In genomic region chr5:123024965-123025573, GRCm38 (mm10) we compare ENCODE assay signal across 13 mouse cellular contexts. TPM values are rescaled to one million over a fixed set of nuclear protein-coding genes. Genes with fewer than 3 reads are reported as not detected.
DNase-seq lines count a peak whose midpoint lies in the region; ATAC-seq and TF ChIP-seq lines count a peak whose summit lies in the region.
"Had no signal": no experiment of that assay in that cellular context is flagged by ENCODE, and none has a peak within 500 bp of the region (broad histone marks: within the 10 kb centered on the region; RNA-seq: fewer than 3 reads in every experiment).

No protein-coding gene starts in this region.

- no peak overlapping the region for H3K9ac ChIP-seq in liver, embryonic 11.5 days (ENCODE audit: low read depth, low read length)
- no peak overlapping the region for H3K9ac ChIP-seq in liver, embryonic 12.5 days

- no peak overlapping the region; the same call in 1 of the 2 replicates for H3K27ac ChIP-seq in liver, embryonic 11.5 days (ENCODE audit: low read depth, low read length)
- H3K27ac ChIP-seq in bone marrow, adult 2 months (ENCODE audit: control insufficient read depth, insufficient read depth, low read depth, low read length, poor library complexity), result peak overlapping the region; percentile 80
- peak overlapping the region; percentile 62; the same call in 1 of the 2 replicates for H3K27ac ChIP-seq in liver, embryonic 12.5 days

- peak; percentile 33; the same call in 1 of the 2 replicates for TF ChIP-seq POLR2A in bone marrow, adult 2 months (IDR thresholded peaks at IDR 0.05; ENCODE audit: borderline replicate concordance, control insufficient read depth, low read depth, low read length)

- peaks cover 6% of the 10 kb centered on the region for H3K4me1 ChIP-seq in liver, embryonic 11.5 days (replicated peaks; ENCODE audit: control insufficient read depth, insufficient read depth, low read length)
- peaks cover 11% of the 10 kb centered on the region for H3K4me1 ChIP-seq in bone marrow, adult 2 months (ENCODE audit: control insufficient read depth, insufficient read depth, low read length)
- peaks cover 34% of the 10 kb centered on the region for H3K4me1 ChIP-seq in liver, embryonic 12.5 days

- no peaks in the 10 kb centered on the region for H3K9me3 ChIP-seq in liver, embryonic 11.5 days (ENCODE audit: control insufficient read depth, low read length)
- no peaks in the 10 kb centered on the region for H3K9me3 ChIP-seq in liver, embryonic 12.5 days (replicated peaks)

- no peaks in the 10 kb centered on the region for H3K27me3 ChIP-seq in liver, embryonic 11.5 days (replicated peaks; ENCODE audit: control insufficient read depth, insufficient read depth, low read length)
- H3K27me3 ChIP-seq in liver, embryonic 12.5 days (replicated peaks), result no peaks in the 10 kb centered on the region
- H3K27me3 ChIP-seq: Patski had no signal

- H3K36me3 ChIP-seq in liver, embryonic 11.5 days (ENCODE audit: control insufficient read depth, insufficient read depth, low read length), result peaks cover 5% of the 10 kb centered on the region; the same call in 1 of the 2 replicates
- H3K36me3 ChIP-seq in liver, embryonic 12.5 days, result peaks cover 12% of the 10 kb centered on the region

- no peak for TF ChIP-seq CTCF in bone marrow, adult 2 months (IDR thresholded peaks at IDR 0.05; ENCODE audit: control insufficient read depth, insufficient read depth, low read length)

- no peak overlapping the region; the same call in 1 of the 2 replicates for H3K4me2 ChIP-seq in liver, embryonic 11.5 days
- no peak overlapping the region for H3K4me2 ChIP-seq in liver, embryonic 12.5 days

- intact Hi-C loops in left cerebral cortex, postnatal 14 days (cut with DNase I), result no loop called here

- 48% methylated on average over 9 of the region's 9 CpGs for WGBS in liver, embryonic 11.5 days
- whole genome bisulfite sequencing in bone marrow, adult 2 months, result 8% methylated on average over 9 of the region's 9 CpGs
- 32% methylated on average over 9 of the region's 9 CpGs for WGBS in liver, embryonic 12.5 days (ENCODE audit: insufficient replicate concordance)

- no peak overlapping the region for H3K4me3 ChIP-seq in liver, embryonic 11.5 days (ENCODE audit: low read depth, low read length)
- H3K4me3 ChIP-seq in bone marrow, adult 2 months (replicated peaks; ENCODE audit: control insufficient read depth, low read depth, low read length), result peak overlapping the region; percentile 49
- no peak overlapping the region for H3K4me3 ChIP-seq in liver, embryonic 12.5 days

- ATAC-seq in liver, embryonic 11.5 days (replicated peaks; ENCODE audit: low FRiP score), result no peak
- ATAC-seq in liver, embryonic 12.5 days, result no peak
- ATAC-seq in erythroblast, adult 5-6 weeks (replicated peaks; ENCODE audit: low FRiP score, poor library complexity, severe bottlenecking), result no peak; the same call in 1 of the 2 replicates
- ATAC-seq: hindbrain, embryonic 16.5 days; Patski had no signal

- DNase-seq in liver, result peak; percentile 37
- no peak for DNase-seq in liver, embryonic 11.5 days (ENCODE audit: low spot score)
- peak; percentile 26 to 43 for DNase-seq in natural killer cell, adult 2 months (ENCODE audit: low spot score in 2 of 2)
- no peak for DNase-seq in urinary bladder, adult 2 months (ENCODE audit: low spot score)
- DNase-seq in left cerebral cortex, postnatal 14 days (ENCODE audit: low spot score in 2 of 2), result no peak
- DNase-seq: layer of hippocampus, postnatal 36 days had no signal

RNA-seq across cellular contexts. Expression of gene Orai1, which starts 10.2 kb away (rescaled TPM):
- 8.6 and 9.6 TPM in 2 replicates for polyA plus RNA-seq in liver, embryonic 11.5 days (2014; fragmentation: Nextera tagmentation; extraction: Ambion mirVana)
- 18.0 and 30.8 TPM in 2 replicates for polyA plus RNA-seq in bone marrow, adult 2 months (2011; ENCODE audit: insufficient read depth, insufficient read length, low replicate concordance, missing spikeins)
- 11.6 and 11.9 TPM in 2 replicates for polyA plus RNA-seq in liver, embryonic 12.5 days (2016; fragmentation: Nextera tagmentation; extraction: Ambion mirVana)
- 34.2 and 41.7 TPM in 2 replicates for polyA plus RNA-seq in urinary bladder, adult 2 months (2012; rRNA removed)
- total RNA-seq in erythroblast, adult 5-6 weeks (2015; ENCODE audit: low replicate concordance), result 23.6 and 25.1 TPM in 2 replicates
- total RNA-seq in erythroblast, adult 5-6 weeks (2017; ENCODE audit: low replicate concordance), result 0.84 and 7.8 TPM in 2 replicates
- total RNA-seq in left cerebral cortex, postnatal 14 days (2021), result 10 to 100 TPM in 1 of 2 experiments, 1 to 10 TPM in 1; 9.6 to 12.0 TPM

RNA-seq across cellular contexts. Expression of gene Morn3, which starts 21.7 kb away (rescaled TPM):
- polyA plus RNA-seq in liver, embryonic 11.5 days (2014; fragmentation: Nextera tagmentation; extraction: Ambion mirVana), result not detected in 2 replicates
- 5.3 TPM in 1 of 2 replicates, not detected in the other for polyA plus RNA-seq in bone marrow, adult 2 months (2011; ENCODE audit: insufficient read depth, insufficient read length, low replicate concordance, missing spikeins)
- polyA plus RNA-seq in liver, embryonic 12.5 days (2016; fragmentation: Nextera tagmentation; extraction: Ambion mirVana), result not detected in 2 replicates
- polyA plus RNA-seq in urinary bladder, adult 2 months (2012; rRNA removed), result not detected in 2 replicates
- total RNA-seq in erythroblast, adult 5-6 weeks (2015; ENCODE audit: low replicate concordance), result not detected in 2 replicates
- total RNA-seq in erythroblast, adult 5-6 weeks (2017; ENCODE audit: low replicate concordance), result not detected in 2 replicates
- not detected for total RNA-seq in left cerebral cortex, postnatal 14 days (2021)
- total RNA-seq: heart, adult 18-20 months; layer of hippocampus, postnatal 36 days had no signal
- polyA plus RNA-seq: forebrain, embryonic 11.5 days had no signal

RNA-seq across cellular contexts. Expression of gene Kdm2b, which starts 35.4 kb away (rescaled TPM):
- 46.8 and 48.8 TPM in 2 replicates for polyA plus RNA-seq in liver, embryonic 11.5 days (2014; fragmentation: Nextera tagmentation; extraction: Ambion mirVana)
- 17.4 and 24.2 TPM in 2 replicates for polyA plus RNA-seq in bone marrow, adult 2 months (2011; ENCODE audit: insufficient read depth, insufficient read length, low replicate concordance, missing spikeins)
- 28.9 and 30.6 TPM in 2 replicates for polyA plus RNA-seq in liver, embryonic 12.5 days (2016; fragmentation: Nextera tagmentation; extraction: Ambion mirVana)
- 20.5 and 28.8 TPM in 2 replicates for polyA plus RNA-seq in urinary bladder, adult 2 months (2012; rRNA removed)
- total RNA-seq in erythroblast, adult 5-6 weeks (2015; ENCODE audit: low replicate concordance), result 7.5 and 9.4 TPM in 2 replicates
- total RNA-seq in erythroblast, adult 5-6 weeks (2017; ENCODE audit: low replicate concordance), result 11.3 and 28.3 TPM in 2 replicates
- total RNA-seq in left cerebral cortex, postnatal 14 days (2021), result 10 to 100 TPM; 29.1 to 31.1 TPM

RNA-seq across cellular contexts. Expression of gene Tmem120b, which starts 43.1 kb away (rescaled TPM):
- 24.3 and 24.8 TPM in 2 replicates for polyA plus RNA-seq in liver, embryonic 11.5 days (2014; fragmentation: Nextera tagmentation; extraction: Ambion mirVana)
- polyA plus RNA-seq in bone marrow, adult 2 months (2011; ENCODE audit: insufficient read depth, insufficient read length, low replicate concordance, missing spikeins), result 33.5 and 38.8 TPM in 2 replicates
- 28.2 and 30.3 TPM in 2 replicates for polyA plus RNA-seq in liver, embryonic 12.5 days (2016; fragmentation: Nextera tagmentation; extraction: Ambion mirVana)
- polyA plus RNA-seq in urinary bladder, adult 2 months (2012; rRNA removed), result 7.5 and 14.4 TPM in 2 replicates
- total RNA-seq in erythroblast, adult 5-6 weeks (2015; ENCODE audit: low replicate concordance), result 14.4 and 28.6 TPM in 2 replicates
- 25.6 and 61.1 TPM in 2 replicates for total RNA-seq in erythroblast, adult 5-6 weeks (2017; ENCODE audit: low replicate concordance)
- total RNA-seq in left cerebral cortex, postnatal 14 days (2021), result 10 to 100 TPM; 15.8 to 18.8 TPM

Comparison
In these comparisons a context has a peak if more than half of its experiments do, and no peak if none do; other contexts are left out.
1. DNase-seq: peak in liver (single experiment) and natural killer cell, adult 2 months (2 of 2); none in liver, embryonic 11.5 days (single experiment), urinary bladder, adult 2 months (single experiment) and left cerebral cortex, postnatal 14 days (0 of 2).